Mouse (Mus musculus) left cerebral cortex, adult 11 months (tissue): ENCODE results near the gene Kcnk6.
"Not testable (repeated sequence)": the region's sequence is repeated elsewhere in the genome, so short reads cannot be mapped to it uniquely, and the experiment has no call there.

ENCODE experiments used
- DNase-seq: peaks from one replicate; pipeline ENCODE4 v3.0.0; 2022; ENCODE audit warnings: low spot score

The Kcnk6 gene

DNA sequence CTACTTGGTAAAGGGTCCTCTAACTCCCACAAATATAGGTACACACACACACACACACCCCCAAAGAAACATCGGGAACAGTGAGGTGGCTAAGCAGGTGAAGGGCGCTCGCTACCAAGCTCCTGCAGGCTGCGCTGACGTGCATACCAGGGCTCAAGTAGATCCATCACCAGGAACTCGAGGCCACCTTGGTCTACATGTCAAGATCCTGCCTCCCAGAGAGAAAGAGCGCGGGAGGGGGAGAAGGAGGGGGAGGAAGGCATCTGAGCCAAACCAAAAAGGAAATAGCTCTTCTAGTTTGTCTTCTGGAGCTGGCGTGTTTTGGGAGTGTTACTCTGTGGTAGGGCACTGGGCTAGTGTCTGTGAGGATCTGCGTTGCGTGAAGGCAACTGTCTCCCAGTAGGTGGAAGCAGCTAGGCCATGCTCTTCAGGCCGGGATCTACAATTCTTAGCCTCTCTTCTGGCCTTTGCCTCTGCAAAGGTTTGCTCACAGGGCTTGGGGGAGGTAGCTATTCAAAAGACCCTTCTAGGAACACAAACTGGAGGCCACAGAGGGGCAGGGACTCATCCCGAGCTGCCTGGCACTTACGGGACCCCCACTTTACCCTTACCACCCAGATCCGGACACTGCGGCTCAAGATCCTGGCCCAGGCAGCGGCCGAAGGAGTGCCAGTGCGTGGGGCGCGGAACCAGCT, 14.5 kb upstream of the Kcnk6 start:
- no peak for DNase-seq

DNA sequence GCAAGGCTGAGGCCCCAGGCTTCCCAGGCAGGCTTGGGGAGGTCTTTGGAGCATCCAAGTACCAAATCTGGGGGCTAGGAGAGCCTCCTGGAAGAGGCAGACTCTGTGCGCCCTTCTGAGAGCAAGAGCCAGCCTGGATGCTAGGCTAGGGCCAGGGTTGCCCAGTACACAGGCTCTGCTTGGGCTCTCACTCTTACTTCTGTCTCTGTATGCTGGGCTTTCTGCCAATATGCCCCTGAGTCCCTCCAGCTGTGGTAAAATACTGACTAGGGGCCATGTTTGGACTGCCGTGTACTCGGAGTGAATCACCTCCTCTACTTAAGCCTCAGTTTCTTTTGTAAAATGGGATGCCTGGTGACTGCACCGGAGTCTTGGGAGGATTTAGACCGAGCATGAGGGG, 13.7 kb upstream of the Kcnk6 start:
- DNase-seq, result no peak

DNA sequence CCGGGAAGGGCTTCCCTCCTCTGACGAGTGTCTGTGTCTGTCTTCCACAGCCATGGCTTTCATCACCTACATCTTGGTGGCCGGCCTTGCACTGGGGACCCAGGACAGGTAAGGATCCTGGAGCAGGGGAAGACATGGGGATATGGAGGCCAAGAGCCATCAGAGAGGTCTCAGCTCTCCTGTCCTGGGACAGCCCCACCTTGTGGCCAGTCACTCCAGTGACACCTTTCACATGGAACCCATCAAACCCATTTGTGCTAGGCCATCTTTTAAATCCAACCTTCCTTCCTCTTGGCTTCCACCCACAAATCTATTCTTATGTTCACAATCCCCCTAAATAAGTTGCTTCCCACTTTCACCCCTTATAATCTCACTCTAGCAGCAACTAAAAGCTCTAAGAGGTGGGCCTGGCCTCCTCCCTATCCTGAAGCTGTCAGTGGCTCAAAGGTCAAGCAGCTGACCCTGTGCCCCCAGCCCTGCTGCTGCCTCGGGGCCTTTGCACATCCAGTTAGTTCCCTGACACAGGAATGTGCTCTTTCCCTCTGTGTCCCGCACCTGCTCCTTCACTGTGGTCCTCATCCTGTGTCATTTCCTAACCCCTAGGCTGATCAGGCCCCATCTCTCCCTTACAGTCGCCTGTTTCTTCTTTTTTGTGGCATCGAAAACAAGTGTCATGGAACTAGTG, 12.6 kb upstream of the Kcnk6 start:
- no peak for DNase-seq

DNA sequence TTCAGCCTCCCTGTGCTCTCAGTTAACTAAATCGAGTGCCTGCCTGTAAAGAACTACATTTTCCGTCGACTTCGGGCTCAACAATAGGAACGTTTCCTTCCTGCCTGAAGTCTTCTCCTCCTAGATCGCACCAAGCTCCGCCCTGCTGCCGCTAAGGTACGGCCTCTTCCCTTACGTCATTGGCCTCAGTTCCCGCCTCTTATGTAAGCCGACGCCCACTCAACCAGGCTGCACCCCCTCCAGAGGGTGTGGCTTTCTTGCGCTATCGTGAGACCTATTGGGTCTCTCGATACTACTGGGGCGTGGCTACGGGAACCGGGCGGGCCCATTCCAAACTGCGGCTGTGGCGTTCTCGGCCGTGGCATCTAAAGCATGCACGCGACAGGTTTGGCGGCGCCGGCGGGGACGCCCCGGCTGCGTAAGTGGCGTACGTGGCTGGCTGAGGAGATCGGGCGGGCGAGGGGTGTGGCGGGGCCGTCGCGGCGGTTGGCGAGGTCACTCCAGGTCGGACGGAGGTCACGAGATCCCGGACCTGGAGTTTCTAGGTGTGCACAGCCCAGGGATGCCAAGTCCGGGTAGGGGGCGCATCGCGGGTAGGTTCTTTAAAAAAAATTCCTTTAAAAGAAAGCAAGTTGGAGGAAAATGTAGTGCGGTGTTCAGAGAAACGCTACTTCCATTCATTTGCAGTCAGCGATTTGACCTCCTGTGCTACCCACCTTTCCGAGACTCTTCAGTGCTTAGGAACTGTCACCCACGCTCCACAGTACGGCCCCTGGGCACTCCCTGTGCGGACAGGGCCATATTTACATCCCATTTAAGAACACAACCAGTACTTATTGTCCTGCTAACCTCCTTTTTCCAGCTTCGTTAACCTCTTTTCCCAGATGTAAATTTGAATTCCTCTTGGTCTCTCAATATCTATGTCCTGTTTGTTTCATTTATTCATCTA, 6.0 kb upstream of the Kcnk6 start, which contains the start of gene Yif1b:
TSS of gene Yif1b (plus strand) at position 311 of the 949 bp plus-strand sequence.
- peak; percentile 97 for DNase-seq

DNA sequence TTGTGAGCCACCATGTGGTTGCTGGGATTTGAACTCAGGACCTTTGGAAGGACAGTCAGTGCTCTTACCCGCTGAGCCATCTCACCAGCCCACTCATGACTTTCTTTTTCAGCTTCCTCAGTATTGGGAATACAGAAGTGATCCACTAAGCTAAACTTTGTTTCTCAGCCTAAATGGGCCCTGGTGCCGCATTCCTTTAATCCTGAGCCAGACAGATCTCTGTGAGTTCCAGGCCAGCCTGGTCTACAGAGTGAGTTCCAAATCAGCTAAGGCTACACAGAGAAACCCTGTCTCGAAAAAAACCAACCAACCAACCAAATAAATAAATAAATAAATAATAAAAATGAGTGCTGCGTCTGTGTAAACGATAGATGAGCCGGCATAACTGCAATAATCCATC, 5.3 kb upstream of the Kcnk6 start:
- DNase-seq, result not testable (repeated sequence)

DNA sequence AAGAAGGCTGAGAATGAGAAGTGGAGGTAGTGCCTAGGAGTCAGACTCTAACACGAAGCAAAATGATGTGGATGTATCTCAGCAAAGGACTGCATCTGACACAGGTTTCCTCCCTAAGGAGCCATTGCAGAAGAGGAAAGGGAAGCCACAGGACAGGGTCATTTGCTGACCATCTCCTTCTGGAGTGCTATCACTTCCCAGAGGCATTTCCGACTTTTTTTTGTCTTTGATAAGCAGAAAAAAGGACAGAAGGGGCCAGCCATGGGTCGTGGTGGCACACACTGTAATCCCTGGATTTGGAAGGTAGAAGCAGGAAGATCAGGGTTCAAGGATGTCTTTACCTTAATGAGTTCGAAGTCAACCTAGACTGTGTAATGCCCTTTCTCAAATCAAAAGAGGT, 4.3 kb upstream of the Kcnk6 start:
- DNase-seq, result no peak

DNA sequence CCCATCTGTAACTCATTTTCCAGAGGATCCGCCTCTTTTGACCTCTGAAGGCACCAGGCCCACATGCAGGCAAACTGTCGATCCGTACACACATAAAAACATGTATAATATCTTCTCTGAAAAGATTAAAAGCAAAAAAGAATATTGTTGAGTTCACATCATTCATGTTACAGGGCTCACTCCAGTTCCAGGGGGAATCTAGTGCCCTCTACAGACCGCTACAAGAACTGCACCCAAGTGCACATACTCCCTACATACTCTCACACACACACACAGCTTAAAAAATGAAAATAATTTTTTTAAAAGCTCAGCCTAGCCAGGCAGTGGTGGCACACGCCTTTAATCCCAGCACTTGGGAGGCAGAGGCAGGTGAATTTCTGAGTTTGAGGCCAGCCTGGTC, 2.3 kb upstream of the Kcnk6 start:
- DNase-seq, result no peak

DNA sequence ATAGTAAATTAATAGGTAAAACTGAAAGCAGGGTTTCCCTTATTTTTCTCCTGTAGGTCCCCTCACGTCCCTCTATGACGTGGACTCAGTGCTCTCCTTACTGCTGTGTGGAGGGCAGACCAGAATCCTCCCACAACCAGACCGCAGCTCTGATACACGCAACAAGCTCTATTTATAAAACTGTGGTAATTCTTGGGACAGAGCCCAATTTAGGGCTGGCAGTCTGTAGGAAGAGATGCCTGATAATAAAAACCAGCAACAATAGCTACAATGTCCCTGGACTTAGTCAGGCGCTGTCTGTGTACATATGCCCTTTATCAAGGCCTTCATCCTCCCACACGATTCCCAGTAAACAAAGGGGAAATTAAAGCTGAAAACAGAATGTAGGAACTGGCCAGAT, 1.4 kb upstream of the Kcnk6 start:
- no peak for DNase-seq

DNA sequence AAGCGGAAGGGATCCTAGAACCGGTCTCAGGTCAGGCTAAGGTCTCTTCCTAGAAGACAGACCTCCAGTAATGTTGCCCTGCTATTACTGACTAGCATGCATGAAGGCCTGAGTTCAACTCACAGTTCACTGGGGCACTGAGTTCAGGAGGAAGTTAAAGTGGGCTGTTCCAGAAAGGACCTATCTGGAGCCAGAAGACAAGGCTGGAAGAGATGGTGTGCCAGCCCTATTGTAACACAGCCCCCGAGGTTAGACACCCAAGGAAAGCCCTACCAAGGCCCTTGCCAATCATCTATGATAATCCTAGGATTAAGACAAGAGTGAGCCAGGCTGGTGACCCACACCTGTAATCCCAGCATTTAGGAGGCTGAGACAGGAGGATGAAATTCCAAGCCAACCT, 798 bp downstream of the Kcnk6 start:
- no peak for DNase-seq

DNA sequence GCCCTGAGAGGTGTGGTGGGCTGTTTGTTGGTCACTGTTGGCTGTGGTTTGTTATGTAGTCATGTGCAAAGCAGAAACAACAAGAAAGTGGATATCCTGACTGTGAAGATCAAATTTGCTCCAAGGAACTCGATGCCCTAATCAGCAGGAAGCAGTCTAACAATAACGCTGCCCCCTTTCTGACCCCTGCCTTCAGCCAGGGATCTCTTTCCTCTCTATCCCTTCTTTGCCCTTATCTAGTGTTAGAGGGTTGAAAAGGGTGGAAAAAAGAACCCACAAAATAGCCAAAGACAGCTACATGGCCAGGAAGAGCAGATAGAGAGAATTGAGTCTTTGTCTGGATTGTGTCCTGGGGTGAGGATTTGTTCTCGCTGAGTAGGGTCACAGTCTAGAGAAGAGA, 1.8 kb downstream of the Kcnk6 start:
- DNase-seq, result no peak

DNA sequence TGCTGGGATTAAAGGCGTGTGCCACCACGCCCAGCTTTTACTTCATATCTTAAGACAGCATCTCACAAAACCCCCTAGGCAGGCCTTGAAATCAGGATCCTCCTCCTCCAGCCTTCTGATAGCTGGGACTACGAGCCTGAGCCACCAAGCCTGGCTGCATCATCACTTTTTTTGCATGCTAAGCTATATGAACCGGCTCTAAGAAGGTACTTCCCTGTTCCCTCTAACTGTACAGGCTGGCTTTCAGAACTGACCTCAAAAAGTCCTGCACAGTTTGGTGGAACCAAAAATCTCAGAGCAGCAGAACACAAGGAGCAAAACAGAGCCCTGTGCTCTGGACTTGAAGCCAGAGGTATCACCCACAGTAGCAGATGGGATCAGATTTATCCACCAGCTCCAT, 4.1 kb downstream of the Kcnk6 start:
- DNase-seq, result no peak

DNA sequence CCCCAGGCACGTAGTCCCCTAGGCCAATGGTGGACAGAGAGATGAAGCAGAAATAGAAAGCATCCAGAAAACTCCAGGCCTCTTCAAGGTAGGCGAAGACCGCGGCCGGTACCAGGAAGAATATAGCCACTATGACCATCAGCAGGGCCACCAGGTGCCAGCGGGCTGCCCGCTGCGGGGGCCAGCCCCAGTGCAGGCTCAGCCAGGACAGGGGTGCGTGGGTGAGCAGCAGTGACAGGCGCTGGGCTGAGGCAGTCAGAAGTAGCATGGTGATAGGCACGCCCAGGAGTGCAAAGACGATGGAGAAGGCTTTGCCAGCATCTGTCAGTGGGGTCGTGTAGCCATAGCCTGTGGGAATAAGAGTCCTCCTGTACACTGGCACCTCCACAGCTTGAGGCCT, 6.8 kb downstream of the Kcnk6 start:
- no peak for DNase-seq

DNA sequence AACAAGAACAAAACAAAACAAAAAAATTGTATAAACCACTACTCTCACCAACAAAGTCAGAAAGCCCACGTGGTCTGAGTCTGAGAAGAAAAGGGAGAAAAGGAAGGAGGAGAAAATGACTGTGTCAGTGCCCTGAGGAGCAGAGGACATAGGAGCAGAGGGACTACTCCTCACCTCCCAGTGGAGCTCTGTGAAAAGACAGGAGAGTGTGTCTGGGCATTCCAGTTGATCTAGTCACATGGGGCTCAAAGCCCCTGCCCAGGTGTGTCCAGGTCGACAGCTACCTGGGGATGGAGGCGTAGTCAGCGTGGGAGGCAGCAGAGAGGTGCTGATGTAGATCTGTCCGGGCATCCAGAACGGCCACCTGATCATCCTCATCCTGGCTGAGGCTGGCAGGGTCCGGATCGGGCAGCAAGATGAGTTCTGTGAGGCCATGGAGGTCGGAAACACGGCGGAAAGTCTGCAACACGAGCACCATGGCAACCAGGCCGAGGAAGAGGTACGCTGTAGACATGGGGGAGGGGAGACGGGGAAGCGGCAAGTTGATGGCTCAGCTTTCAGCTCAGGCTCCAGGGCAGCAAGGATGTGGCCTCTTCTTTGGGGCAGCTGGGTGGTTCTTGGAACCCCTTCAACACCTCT, 7.4 kb downstream of the Kcnk6 start:
- DNase-seq, result no peak

DNA sequence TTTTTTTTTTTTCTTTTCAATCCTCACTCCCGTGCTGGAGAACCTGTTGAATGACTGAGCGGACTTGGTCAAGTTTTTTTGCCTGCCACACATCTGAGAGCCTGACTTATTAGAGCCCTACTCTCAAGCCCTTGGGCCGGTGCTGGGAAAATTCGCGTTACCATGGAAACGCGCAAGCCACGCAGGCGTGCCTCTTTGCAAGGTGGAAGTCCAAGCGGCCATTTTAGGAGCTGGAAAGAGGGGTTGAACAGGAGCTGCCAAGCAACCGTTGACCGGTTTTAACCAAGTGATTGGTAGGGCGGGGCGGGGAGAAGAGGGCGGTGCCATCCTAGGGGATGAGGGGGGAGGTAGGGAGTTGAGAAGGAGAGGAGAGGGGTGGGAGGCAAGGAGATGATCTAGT, 17.5 kb downstream of the Kcnk6 start:
- no peak for DNase-seq

DNA sequence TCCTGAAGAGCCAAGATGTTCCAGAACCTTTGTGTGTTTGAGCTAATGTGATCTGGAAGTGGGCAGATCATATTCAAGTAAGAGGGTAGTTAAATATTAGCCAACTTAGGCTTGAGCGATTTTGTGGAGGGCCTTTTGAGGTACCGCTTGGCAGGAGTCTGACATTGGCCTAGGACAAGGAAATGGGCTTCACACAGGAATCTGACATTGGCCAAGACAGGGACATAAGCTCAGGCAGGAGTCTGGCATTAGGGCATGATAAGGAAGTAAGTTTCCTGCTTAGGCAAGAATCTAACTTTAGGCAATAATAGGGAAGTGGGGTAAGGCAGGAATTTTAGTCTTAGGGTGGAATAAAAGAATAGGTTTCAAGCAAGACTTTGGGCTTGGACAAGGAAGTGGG, 18.1 kb downstream of the Kcnk6 start:
- no peak for DNase-seq

DNA sequence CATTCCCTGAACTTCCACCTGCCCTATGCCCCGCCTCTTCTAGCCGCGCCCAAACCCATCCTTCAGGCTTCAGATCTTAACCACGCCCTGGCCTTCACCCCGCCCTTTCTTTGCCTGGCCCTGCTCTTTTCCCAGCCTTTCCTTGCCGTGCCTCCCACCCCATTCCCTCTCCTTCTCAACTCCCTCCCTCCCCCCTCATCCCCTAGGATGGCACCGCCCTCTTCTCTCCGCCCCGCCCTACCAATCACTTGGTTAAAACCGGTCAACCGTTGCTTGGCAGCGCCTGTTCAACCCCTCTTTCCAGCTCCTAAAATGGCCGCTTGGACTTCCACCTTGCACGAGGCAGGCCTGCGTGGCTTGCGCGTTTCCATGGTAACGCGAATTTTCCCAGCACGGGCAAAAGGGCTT, 18.6 kb downstream of the Kcnk6 start, which contains the start of gene Catsperg1:
TSS of gene Catsperg1 (minus strand) at position 361 of the 408 bp plus-strand sequence.
- no peak for DNase-seq

DNA sequence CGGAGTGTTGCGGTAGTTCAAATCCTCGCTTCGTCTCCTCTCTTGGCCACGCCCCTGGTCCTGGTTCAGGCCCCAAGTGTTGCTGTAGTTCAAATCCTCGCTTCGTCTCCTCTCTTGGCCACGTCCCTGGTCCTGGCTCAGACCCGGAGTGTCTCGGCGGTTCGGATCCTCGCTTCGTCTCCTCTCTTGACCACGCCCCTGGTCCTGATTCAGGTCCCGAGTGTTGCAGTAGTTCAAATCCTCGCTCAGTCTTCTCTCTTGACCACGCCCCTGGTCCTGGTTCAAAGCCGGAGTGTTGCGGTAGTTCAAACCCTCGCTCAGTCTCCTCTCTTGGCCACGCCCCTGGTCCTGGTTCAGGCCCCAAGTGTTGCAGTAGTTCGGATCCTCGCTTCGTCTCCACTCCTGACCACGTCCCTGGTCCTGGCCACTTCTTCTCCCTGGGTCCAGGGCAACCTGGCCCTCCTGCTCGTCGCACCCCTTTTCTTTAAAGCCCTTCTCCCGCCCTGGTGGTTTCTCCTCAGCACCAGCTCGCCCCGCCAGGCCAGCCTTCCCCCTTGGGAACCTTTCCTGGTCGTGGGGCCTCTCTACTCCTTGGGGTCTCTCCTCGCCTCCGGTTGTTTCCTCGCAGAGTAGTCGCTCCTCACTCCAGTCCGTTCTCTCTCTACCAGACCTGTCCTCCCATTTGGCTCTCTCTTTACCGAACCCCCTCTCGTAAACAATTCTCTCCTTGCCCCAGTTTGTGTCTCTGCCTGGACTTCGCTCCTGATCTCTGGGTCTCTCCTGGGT, 19.3 kb downstream of the Kcnk6 start:
- not testable (repeated sequence) for DNase-seq

DNA sequence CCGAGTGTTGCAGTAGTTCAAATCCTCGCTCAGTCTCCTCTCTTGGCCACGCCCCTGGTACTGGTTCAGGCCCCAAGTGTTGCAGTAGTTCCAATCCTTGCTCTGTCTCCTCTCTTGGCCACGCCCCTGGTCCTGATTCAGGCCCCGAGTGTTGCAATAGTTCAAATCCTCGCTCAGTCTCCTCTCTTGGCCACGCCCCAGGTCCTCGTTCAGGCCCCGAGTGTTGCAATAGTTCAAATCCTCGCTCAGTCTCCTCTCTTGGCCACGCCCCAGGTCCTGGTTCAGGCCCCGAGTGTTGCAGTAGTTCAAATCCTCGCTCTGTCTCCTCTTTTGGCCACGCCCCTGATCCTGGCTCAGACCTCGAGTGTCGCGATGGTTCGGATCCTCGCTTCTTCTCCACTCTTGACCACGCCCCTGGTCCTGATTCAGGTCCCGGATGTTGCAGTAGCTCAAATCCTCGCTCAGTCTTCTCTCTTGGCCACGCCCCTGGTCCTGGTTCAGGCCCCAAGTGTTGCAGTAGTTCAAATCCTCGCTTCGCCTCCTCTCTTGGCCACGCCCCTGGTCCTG, 20.0 kb downstream of the Kcnk6 start:
- DNase-seq, result no peak

DNA sequence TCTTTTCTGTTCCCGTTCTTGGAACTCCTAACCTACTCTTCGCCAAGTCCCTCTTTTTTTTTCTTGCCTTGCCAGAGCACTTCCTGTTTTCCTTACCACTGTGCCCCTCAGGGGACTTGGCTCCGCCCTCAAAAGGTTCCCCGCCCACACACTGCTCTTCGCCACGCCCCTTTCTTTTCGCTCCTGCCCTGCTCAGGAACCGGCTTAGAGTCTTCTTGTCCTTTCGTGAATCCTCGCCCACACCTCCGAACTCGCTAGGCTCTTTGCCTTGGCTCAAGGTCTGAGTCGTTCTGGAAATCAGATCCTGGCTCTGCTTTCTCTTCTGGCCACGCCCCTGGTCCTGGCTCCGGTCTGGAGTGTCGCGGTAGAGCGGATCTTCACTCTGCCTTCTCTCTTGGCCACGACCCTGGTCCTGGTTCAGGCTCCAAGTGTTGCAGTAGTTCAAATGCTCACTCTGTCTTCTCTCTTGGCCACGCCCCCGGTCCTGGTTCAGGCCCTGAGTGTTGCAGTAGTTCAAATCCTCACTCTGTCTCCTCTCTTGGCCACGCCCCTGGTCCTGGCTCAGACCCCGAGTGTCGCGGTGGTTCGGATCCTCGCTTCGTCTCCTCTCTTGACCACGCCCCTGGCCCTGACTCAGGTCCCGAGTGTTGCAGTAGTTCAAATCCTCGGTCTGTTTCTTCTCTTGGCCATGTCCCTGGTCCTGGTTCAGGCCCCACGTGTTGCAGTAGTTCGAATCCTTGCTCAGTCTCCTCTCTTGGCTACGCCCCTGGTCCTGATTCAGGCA, 20.7 kb downstream of the Kcnk6 start:
- peak; percentile 51 for DNase-seq

DNA sequence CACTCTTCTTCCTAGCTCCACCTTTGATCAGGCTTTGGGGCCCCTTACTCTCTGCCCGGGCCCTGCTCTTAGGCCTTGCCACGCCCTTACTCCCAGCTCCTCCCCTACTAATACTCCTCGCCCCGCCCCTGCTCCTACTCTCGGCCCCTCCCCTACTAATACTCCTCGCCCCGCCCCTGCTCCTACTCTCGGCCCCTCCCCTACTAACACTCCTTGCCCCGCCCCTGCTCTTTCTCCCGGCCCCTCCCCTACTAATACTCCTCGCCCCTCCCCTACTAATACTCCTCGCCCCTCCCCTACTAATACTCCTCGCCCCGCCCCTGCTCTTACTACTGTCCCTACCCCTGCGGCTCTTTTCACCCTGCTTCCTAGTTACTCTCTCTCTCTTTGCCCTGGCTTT, 21.3 kb downstream of the Kcnk6 start:
- DNase-seq, result not testable (repeated sequence)
